Mouse (Mus musculus) adrenal gland, adult 18-20 months (tissue): ENCODE results near the gene Ap4e1. TPM values are rescaled to one million over a fixed set of nuclear protein-coding genes. Genes with fewer than 3 reads are reported as not detected.

Experiments
- DNase-seq, 2 experiments: peaks; one replicate each; pipeline ENCODE4 v3.0.0; 2021 to 2022; ENCODE audit warnings: low spot score in 2 of 2
- long read RNA-seq, 2 experiments: library from polyadenylated mRNA; stranded (forward); transcript quantifications; one replicate each; pipeline ENCODE4 v2.0.0; 2021
- total RNA-seq, 2 experiments: library from RNA; stranded (reverse); gene quantifications; 1 replicate in 1 of 2; 2 replicates in 1 of 2; pipeline ENCODE4 v1.2.3; 2021

Ap4e1 gene
- total RNA-seq, result 1 to 10 TPM; 8.1 to 8.2 TPM
- long read RNA-seq, experiment 1, full-length matches to known transcripts, result 2 of 4 reads
- long read RNA-seq, experiment 1, partial matches to known transcripts, result 0 of 4 reads
- long read RNA-seq, experiment 1, other reads (novel, unspliced or antisense), result 2 of 4 reads
- long read RNA-seq, experiment 2, full-length matches to known transcripts, result 2 of 4 reads
- long read RNA-seq, experiment 2, partial matches to known transcripts, result 0 of 4 reads
- long read RNA-seq, experiment 2, other reads (novel, unspliced or antisense), result 2 of 4 reads

DNA sequence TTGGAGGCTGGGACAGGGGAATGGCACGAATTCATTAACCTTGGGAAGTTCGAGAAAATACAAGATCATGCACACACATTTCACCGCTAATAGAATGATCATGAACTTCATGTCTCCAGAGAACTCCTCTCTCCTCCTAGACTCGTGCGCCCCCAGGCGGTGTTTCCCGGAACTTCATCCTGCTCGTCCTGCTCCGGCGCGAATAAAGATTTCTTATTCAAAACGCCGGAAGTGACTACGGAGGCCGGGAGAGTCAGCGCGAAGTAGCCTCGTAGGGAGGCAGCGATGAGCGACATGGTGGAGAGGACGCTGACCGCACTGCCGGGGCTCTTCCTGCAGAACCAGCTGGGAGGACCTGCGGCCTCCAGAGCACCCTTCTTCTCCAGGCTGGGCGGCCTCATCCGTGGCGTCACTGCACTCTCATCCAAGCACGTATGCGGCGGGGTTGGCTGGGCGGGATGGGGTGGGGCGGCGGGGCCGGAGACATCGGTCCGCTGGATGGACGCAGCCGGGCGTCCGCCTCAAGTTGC lies at the start of gene Ap4e1:
Ap4e1 (plus strand) TSS at position 249 of the 530 bp plus-strand sequence.
- DNase-seq, result peak; percentile 99 to 100

DNA sequence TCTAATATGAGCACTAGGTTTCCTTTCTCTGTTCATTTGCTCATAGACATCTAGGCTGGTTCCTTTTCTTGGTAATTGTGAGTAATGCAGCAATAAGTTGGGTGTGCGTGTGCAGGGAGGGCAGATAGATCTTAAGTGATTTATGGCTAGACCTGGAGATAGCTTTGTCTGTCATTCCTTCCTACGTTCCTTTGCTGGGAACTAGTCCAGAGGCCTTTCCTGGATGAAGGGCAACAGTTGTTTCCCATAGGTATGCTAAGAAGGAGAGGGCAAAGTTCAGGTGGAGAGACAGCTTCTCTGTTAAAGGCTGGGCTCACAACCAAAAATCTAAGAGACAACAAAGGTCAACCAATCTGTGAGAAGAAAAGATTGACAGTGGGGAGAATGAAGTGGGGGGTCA lies 46.8 kb upstream of the Ap4e1 start:
- no peak for DNase-seq

DNA sequence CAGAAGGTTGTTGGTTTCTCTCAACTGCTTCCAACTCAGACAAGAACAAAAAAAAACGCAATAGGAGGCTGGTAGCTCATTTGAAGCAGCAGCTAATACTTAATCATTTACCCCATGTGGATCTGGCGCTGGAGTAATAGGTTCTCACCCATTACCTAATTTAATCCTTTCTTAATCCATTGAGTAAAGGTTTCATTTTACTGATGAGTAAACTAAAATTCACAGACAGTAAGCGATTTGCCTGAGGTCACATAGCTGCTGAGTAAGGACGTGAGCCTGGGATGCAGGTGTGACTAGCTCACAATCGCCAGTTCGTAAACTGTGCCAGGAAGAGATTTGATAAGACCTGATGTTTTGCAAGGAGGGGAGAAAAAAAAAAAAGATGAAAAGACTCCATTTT lies 31.1 kb upstream of the Ap4e1 start:
- no peak for DNase-seq

DNA sequence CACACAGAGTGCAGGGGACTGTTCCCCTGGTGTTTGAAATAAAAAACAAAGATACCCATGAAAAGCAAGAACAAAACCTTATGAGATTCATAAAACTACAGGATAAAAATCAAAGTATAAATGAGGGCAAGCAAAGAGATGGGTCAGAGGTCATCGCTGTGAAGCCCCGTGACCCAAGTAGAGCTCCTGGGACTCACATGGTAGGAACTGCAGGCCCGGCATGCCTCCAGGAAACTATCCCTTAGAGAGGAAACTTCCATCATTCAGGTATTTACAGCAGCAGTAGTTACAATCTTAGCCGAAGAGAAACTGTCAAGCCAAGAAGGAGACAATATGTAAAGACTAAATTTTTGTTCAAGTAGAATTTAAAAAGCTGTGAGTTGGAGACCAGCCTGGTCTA lies 25.3 kb upstream of the Ap4e1 start:
- DNase-seq, result no peak

DNA sequence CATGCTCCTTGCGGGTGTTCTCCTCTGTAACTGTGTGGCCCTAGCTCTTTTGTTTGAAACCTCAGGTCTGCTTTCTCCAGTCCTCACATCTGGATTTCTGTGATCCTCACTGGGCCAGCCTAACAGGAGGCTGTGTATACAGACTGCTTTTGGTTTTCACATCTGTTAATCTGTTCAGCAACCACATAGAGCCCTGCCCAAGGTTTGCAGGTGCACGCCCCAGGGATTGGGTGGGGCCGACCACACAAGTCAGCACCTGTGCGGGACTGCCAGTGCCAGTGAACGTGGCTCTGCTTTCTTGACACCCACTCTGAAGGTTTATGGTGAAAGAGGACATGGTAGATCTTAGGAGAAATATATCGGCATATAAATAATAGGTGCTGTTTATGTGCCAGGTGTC lies 18.6 kb upstream of the Ap4e1 start:
- no peak for DNase-seq

DNA sequence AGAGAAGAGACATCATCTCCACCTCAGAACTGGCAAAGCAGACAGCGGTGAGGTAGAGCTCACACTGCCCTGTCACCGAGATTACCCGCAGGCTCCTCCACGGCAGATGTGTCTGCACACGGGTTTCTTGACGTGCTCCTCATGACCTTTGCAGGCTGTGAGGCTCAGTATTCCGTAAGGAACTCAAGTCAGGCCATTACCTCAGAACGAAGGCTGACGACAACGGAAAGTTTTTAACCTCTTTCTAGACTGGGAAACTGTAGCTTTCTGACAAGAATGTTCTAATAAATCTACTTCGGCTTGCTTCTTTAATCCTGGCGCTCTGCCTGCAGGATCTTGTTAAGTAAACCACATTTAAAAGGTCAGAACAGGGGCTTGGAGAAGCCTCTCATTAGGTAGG lies 15.8 kb upstream of the Ap4e1 start:
- DNase-seq, result no peak

DNA sequence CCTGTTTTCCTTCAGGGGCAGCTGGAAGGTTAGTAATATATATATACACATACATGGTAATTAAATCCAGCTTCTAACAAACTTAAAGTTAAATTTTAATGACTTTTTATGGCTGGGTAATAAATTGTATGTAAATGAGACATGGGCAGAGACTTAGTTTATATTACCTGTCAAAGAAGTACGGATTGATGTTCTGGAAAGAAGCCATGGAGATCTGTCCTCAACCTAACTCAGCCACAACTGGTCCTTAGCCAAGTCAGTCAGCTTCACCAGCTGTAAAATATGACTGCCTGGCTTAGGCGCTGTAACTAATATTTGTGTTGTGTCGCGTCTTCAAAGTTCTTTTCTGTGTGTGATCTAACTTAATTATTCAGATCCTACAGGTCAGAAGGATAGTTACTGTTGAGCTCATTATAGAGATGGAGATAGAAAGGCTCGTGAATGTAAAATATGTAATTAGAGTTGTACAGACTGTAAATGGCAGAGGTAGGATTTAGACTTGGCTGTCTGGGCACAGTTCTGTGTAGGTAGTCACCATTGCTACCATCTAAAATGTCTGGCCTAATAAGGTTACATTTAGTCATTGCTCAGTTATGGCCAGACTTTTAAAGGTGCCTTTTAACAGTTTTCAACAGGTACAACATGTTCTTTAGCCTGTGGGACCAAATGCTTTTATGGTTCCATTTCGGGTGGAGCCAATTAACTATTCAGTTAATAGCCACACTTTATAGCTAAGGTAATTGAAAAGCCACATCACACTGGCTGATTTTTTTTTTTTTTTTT lies 13.9 kb upstream of the Ap4e1 start:
- no peak for DNase-seq

DNA sequence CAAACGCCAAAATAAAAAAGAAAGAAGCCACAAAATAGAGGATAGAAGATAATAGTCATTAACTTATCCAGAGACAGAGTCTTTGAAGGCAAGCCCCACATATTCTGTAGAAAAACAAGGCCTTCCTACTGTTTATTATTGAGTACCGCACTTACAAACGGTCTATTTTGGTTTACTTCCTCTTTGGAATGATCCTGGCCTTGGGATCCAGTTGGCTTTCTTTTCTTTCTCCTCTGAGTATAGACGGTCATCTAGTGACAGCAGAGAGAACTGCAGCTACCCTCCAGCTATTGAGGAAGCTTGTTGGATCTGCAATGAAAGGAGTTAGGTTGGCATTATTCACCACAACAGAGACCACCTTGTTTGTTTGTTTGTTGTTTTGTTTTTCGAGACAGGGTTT lies 11.8 kb upstream of the Ap4e1 start:
- peak; percentile 37 to 41 for DNase-seq

DNA sequence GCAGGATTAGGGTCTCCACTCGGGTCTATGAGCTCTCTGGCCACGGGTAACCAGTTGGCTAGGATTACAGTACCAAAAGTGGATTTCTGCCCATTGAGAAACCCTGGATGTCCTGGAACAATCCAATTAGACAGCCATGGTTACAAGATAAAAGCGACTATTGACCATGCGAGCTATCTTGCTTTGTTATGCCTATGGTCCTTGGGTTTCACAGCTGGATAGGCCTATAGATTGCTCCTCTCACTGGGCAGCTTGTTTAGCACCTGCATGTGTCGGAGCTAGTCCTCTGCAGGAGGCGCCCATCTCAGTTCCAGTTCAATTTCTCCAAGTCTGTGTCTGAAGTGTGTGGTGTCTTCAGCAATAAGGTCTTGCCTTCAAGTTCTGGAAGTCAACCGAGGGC lies 10.3 kb upstream of the Ap4e1 start:
- no peak for DNase-seq

DNA sequence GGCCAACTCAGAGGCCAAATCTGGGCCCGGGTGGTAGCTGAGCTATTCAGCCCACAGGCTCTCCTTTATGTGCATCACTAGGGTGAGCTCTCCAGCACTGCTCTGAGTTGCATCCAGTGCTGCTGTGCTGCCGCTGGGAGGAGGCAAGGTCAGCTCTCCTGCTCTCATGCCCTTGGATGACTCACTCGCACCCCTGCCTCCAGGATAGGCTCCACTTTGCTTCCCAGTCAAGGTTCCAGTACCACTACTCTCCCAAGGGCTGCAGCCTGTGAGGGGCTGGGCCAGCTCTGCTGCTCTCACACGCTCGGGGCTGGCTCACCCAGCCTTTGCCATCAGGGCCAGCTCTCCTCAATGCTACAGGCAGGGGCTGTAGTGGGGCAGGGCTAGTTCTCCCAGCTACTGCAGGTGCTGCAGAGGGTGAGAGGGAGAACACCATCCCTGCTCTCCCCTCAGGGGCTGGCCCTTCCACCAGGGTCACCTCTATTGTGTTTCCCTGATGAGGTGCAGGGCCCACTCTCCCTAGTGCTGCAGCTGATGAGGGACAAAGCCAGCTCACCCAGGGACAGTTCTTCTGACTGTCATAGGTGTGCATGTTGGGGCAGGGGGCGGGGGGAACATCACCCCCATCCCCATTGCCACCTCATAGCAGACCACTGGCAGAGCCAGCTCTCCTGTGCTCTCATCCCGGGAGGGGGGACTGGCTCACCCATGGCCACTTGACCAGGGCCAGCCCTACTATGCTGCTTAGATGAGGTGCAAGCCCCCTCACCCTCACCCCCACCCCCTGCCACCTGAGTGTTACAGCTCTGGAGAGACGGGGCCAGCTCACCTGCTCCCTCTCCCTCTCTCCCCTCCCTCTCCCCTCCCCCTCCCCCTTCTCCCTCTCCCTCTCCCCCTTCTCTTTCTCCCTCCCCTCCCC lies 7.9 kb upstream of the Ap4e1 start:
- no peak for DNase-seq

DNA sequence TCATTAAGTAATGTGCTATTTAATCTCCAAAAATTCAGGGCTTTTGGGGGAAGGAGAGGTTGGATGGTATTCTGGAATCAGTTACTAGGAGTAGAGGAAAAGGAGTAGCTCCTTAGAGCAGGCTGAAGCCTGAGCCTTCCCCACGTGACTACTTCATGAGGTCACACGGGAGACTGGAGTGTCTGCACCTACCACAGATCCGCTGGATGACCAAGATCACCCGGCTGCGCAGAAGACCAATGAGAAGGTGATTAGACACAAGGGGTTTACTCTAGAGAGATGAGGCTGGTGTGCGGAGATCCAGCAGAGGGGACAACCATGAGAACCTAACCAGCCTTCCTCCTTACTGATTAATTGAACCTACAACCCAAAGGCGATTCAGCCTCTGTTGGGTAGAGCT lies 4.5 kb upstream of the Ap4e1 start:
- no peak for DNase-seq

DNA sequence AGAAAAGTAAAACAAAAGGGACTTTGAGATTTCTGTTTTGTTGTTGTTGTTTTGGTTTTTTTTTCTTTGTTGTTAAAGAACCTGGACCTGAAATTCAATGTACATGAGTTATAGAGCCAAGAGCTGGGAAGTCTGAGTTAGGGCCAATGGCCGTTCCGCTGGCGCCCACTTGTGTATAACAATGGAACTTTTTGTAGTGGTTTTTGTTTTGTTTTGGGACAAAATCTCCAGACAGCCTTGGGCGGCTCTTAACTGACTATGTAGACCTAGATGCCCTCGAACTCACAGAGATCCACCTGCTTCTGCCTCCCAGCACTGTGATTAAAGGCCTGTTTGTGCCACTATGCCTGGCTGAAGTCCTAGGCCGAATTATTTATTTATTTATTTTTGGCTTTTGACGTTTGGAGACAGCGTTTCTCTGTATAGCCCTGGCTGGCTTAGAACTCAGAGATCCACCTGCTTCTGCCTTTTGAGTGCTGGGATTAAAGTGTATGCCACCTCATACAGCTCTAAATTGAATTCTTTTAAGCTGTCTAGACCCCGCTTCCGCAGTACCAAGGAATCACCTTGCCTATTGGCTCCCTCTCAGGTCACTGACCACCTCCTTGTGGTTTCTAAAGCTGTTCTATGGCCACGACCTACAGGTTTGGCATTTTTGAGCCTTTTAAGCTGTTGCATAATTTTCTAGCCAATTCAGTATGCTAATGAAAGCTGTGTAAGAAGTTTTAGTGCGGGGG lies 1.7 kb upstream of the Ap4e1 start:
- peak; percentile 54 to 57 for DNase-seq

DNA sequence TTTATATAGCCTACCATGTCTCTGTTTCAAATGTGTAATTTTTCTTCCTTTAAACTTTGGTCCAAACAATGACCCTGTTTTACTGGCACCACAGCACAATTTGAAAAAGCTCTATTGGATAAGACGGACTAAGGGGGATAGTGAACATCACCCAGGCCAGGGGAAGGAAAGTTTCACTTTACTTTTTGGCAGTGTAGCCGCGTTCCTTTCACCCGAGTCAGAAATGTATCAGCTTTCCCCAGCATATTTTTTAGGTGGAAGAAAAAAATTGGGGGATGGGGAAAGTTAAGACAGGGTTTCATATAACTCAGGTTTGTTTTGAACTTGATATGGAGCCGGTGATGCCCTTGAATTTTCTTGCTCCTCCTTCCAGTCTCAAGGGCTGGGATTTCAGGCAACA lies 1.0 kb upstream of the Ap4e1 start:
- DNase-seq, result no peak

DNA sequence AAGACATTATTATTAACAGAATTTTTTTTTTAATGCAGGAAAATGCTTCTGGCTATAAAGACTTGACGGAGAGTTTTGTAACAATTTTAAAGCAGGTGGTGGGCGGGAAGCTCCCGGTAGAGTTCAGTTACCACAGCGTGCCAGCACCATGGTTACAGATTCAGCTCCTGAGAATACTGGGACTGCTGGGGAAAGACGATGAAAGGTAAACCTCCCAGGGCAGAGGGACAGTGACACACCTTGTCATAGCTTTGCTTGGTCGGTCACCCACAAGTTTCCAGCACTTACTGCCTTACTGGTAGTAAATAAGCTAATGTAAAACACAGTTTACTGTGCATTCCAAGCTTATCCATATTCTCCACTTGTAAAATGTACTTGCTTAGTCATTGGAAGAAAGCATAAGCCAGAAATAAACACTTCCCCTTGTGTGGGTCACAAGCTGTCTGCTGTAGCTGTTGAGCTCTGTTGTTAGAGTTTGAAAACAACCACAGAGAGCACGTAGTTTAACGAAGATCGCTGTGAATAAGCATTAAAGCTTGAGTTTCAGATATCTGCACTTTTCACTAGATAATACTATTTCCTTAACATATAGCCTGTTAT lies 26.6 kb downstream of the Ap4e1 start:
- no peak for DNase-seq

DNA sequence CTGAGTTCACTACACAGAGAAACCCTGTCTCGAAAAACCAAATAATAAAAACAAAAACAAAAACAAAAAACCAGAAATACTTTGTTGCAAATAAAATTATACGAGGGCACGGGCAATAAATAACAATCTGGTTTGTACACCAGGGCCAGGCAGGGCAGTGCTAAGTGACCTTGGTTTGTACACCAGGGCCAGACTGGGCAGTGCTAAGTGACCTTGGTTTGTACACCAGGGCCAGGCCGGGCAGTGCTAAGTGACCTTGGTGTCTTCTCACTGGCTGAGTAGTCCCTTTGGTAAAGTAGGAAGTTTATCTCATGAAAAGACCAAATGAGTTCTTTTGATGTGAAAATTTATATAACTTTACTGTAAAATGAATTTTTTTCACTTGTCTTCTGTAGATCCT lies 28.8 kb downstream of the Ap4e1 start:
- peak in 1 of 2 experiments; percentile 26 for DNase-seq

DNA sequence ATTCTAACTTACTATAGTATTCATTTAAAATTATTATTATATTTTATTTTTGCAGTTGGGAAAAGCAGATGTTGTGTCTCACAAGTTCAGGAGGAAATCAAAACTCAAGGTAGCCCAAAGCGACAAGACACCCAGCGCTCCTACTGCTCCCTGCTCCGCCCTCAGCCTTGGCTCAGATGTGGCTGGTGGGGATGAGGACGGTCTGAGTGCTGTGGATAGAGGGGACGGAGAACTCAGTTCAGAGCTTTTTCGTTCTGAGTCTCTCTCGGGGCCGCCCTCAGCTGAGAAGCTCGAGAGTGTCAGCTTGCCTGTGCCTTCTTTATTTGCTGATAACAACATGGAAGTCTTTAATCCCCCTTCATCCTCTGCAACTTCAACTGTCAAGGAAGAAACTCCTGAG lies 53.0 kb downstream of the Ap4e1 start:
- DNase-seq, result no peak

DNA sequence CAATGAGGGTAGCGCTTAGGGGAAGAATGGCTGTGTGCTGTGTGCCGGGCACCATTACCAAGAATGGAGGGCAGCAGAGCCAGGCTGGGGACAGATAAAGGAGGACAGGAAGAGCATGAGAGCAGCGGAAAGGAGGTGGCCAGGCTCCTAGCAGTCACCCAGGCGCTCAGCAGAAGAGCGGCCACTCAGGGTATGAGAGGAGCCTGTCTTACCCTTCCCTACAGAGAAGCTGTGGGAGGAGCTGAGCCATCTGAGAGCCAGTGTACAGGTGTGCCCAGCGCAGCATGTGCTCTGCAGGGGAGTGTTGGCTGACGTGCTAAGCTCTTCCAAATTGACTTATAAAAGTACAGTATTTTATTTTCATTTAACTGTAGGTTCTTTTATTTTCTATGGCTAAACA lies 60.3 kb downstream of the Ap4e1 start:
- no peak for DNase-seq

DNA sequence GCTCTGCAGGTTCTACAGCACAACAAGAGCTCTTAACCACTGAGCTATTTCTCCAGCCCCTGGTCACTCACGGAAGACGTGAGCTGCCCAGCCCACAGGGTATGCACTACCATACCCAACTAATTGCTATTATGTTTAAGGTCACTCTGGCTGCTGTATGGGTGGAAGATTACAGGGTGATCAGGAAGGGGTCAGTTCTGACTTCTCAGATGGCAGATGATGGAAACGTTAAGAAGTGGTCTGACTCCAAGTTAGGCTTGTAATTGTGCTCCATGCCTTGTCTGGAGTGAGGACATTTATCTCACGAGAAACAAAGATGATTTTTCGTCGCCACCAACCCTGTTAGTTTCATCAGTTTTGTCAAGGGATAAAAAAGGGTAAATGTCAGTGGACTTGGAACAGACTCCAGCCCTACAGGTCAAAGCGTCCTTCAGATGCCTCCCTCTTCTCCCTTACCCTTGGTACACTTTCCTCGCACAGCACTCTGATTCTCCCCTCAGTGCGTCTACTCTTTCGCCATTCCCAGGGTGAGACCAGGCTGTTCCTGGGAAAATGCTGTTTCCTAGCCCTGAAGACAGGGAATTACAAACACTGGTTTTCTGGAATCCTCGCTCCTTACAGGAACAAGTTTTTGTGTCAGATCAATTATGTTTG lies 61.4 kb downstream of the Ap4e1 start:
- DNase-seq, result no peak

DNA sequence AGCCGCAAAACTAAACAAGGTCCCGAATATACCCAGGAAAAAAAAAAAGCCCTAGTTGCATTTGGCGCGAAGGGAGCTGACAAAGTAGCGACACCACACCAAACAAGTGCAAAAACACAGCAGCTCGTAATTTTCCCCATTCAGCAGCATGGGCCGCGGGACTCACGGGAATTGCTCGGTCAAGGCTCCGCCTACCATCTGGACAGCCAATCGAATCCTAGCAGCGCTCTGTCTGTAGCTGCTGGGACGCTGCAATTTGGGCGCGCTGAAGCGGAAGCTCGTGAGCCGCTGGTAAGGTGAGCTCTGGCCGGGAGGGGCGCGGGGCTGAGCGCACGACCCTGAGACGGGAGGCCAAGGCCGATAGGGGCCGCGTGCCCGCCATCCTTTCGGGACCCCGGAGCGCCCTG lies 61.9 kb downstream of the Ap4e1 start, which contains the start of gene Blvra:
Blvra (plus strand) TSS at position 231 of the 407 bp plus-strand sequence.
- DNase-seq, result peak; percentile 73 to 77

DNA sequence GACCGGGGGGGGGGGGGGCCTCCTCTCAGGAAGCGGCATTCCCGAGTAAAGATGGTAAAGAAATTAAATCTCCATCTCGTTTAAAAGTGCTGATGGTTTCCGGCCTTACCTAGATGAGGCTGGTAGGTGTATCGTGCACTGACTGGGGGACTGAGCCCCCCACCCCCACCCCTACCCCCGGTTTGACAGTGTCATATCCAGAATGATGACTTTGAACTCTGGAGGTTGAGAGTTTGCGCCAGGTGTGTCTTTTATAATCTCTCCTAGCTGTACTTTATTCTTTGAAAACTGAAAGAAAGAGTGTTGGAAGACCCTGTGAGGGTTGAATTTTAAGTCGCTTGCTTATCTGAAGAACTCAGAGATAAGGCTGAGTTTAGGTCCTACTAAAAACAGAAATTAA lies 62.4 kb downstream of the Ap4e1 start:
- DNase-seq, result no peak
